Mouse (Mus musculus) kidney, embryonic 16.5 days (tissue): ENCODE data around the gene Trp53bp1. TPM values are rescaled to one million over a fixed set of nuclear protein-coding genes. Genes with fewer than 3 reads are reported as not detected.

Experiments used
- ATAC-seq: fragments of 200-750 bp; cut with Nextera tagmentation; 2 replicates; pipeline ENCODE4 v1.8.0; 2017; ENCODE audit warnings: moderate TSS enrichment; ENCODE audit not compliant: low FRiP score, low TSS enrichment
- H3K27ac ChIP-seq: fragments of 300-500 bp; sonication (generic); 2 replicates; pipeline ENCODE4 v1.5.1; 2014; ENCODE audit warnings: low read length
- H3K27me3 ChIP-seq: fragments of 300-500 bp; sonication (generic); 2 replicates; pipeline ENCODE4 v1.6.1; 2014; ENCODE audit warnings: low read length, control low read depth, mixed read lengths; ENCODE audit not compliant: insufficient read depth
- H3K36me3 ChIP-seq: fragments of 300-500 bp; sonication (generic); 2 replicates; pipeline ENCODE4 v1.6.1; 2014; ENCODE audit warnings: low read length, control low read depth, mixed read lengths; ENCODE audit not compliant: insufficient read depth
- H3K4me1 ChIP-seq: fragments of 300-500 bp; sonication (generic); 2 replicates; pipeline ENCODE4 v1.6.1; 2014; ENCODE audit warnings: low read length, control low read depth, mixed read lengths; ENCODE audit not compliant: insufficient read depth
- H3K4me2 ChIP-seq: fragments of 300-500 bp; sonication (generic); replicated peaks from 2 replicates; pipeline ENCODE4 v1.6.1; 2014; ENCODE audit warnings: low read depth, low read length
- H3K4me3 ChIP-seq: fragments of 300-500 bp; sonication (generic); 2 replicates; pipeline ENCODE4 v1.5.1; 2014; ENCODE audit warnings: mild to moderate bottlenecking, low read length
- H3K9ac ChIP-seq: fragments of 300-500 bp; sonication (generic); replicated peaks from 2 replicates; pipeline ENCODE4 v1.6.1; 2014; ENCODE audit warnings: low read length
- H3K9me3 ChIP-seq: fragments of 300-500 bp; sonication (generic); 2 replicates; pipeline ENCODE4 v1.6.1; 2016; ENCODE audit warnings: low read length, control low read depth
- WGBS: fragments of 180-500 bp; shearing (Covaris S2); extraction: QIAGEN DNeasy Blood & Tissue Kit; methylation state at CpG from one replicate; pipeline ENCODE4 v1.1.7; 2014; 5-methylcytosine and 5-hydroxymethylcytosine counted together
- polyA plus RNA-seq: library from polyadenylated mRNA; unstranded; fragments of >200 nt; fragmentation: Nextera tagmentation; extraction: Ambion mirVana; gene quantifications from 2 replicates; pipeline ENCODE4 v1.2.1, GENCODE M21; 2015

Trp53bp1 gene
- polyA plus RNA-seq, 1 experiment from 2014 or later, result 64.0 TPM

DNA sequence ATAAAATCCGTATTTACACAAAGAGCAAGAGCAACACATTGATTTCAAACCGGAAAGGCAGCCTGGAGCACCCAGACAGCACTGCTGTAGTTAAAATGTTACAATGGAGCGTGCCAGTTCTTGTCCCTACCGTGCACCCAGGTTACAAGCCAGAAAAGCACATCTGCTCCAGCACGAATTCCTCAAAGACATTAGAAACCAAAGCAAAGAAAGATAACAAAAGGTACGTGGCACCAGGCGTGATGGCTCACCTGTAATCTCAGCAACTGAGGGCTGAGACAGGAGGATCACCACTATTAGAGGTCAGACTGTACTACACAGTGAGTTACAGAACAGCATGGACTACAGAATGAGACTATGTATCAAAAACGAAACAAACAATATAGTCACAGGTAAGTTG, 2.8 kb downstream of the Trp53bp1 start:
- no peak for ATAC-seq
- Histone ChIP-seq H3K4me1 (peaks cover 26% of the 10 kb centered on the region), H3K9me3 (no peaks in the 10 kb centered on the region), H3K27me3 (no peaks in the 10 kb centered on the region), H3K27ac (no peak overlapping the region), H3K9ac (no peak overlapping the region), H3K36me3 (peaks cover 27% of the 10 kb centered on the region), H3K4me2 (no peak overlapping the region), H3K4me3 (no peak overlapping the region)
- WGBS, result 71% methylated on average over 8 of the region's 8 CpGs

DNA sequence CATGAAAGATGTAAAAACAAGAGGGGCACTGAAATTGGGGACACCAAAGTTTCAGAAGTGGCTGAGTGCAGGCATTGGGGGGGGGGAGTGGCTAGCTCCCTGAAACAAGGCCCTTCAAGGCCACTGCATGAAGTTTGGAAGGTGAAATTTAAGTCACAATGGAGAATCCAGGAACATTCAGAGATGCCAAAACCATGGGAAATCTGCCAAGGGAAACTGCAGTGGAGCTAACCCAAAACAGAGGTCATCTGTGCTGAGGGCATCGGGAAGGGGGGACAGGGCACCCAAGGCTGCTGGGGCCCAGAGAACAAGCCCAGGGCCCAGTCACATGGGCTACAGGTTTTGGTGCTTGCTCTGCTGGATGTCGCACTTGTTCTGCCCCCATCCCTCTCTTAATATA, 21.4 kb downstream of the Trp53bp1 start:
- no peaks in the 10 kb centered on the region for H3K27me3 ChIP-seq
- ATAC-seq, result no peak
- H3K4me2 ChIP-seq, result no peak overlapping the region
- no peak overlapping the region for H3K9ac ChIP-seq
- no peaks in the 10 kb centered on the region for H3K4me1 ChIP-seq
- no peaks in the 10 kb centered on the region for H3K9me3 ChIP-seq
- 95% methylated on average over 2 of the region's 2 CpGs for WGBS
- peaks cover 72% of the 10 kb centered on the region for H3K36me3 ChIP-seq
- H3K4me3 ChIP-seq, result no peak overlapping the region
- no peak overlapping the region for H3K27ac ChIP-seq

DNA sequence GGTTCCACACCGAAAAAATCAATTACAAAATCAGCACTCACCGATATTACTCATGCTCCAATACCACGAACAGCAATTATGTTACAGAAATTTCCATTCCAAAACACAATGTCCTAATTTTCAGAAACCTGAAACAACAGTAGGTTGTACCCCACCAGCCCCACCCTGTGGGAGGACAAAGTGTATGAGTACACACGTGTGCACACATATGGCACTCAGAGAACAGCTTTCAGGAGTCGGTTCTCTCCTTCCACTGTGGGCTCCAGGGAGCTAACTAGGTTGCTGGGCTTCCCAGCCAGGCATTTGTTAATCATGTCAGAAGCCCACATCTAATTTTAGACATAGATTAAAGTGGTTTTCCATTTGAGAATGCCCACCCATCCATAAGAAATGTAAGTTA, 27.1 kb downstream of the Trp53bp1 start:
- peaks cover 61% of the 10 kb centered on the region for H3K36me3 ChIP-seq
- WGBS, result 94% methylated on average over 5 of the region's 5 CpGs

DNA sequence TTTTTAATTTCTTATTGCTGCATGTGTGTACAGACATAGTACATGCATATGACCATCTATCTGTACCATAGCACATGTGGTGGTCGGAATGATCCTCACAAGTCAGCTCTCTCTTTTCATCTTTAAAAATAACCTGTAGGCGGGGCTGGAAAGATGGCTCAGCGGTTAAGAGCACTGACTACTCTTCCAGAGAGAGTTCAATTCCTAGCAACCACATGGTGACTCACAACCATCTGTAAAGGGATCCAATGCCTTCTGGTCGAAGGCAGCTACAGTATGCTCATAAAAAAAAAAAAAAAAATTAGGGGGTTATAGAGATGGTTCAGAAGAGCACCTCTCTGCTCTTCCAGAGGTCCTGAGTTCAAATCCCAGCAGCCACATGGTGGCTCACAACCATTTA, 31.8 kb downstream of the Trp53bp1 start:
- H3K36me3 ChIP-seq, result peaks cover 51% of the 10 kb centered on the region
- ATAC-seq, result no peak
- no peak overlapping the region for H3K9ac ChIP-seq
- H3K4me3 ChIP-seq, result no peak overlapping the region
- H3K27ac ChIP-seq, result no peak overlapping the region
- no peaks in the 10 kb centered on the region for H3K27me3 ChIP-seq
- WGBS, result 90% methylated on average over 4 of the region's 4 CpGs
- no peaks in the 10 kb centered on the region for H3K9me3 ChIP-seq
- H3K4me2 ChIP-seq, result no peak overlapping the region
- H3K4me1 ChIP-seq, result no peaks in the 10 kb centered on the region

More for the DNA sequence above, 27.1 kb downstream of the Trp53bp1 start:
- Histone ChIP-seq H3K9ac (no peak overlapping the region), H3K4me3 (no peak overlapping the region), H3K4me2 (no peak overlapping the region), H3K9me3 (no peaks in the 10 kb centered on the region), H3K27me3 (no peaks in the 10 kb centered on the region), H3K4me1 (no peaks in the 10 kb centered on the region), H3K27ac (no peak overlapping the region)
- no peak for ATAC-seq

DNA sequence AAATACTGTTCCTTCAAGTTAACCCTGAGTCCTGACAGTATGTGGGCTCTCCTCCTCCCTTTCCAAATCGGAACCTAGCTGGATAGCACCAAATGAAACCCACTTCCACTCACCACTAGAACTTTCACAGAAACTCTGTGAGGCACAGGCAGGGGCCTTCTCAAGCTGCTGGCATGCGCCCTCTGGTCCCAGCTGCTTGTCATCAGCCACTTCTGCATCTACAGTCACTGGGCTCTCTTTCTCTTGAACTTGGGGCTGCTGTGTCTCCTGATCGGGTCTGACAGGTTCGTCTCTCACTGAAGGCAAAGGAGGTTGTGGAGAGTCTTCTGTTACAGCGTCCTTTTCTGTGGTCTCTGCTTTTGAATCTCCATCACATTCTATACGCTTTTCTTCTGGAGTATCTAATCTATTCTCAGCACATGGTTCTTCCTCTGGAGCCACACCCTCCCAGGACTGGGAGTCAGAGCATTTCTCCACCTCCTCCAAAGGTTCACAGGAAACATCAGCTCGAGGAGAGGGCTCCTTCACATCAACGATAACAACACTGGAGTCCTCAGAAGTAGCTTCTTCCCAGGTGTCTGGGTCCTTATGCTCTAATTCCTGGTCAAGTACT, 35.6 kb downstream of the Trp53bp1 start:
- Histone ChIP-seq H3K4me1 (no peaks in the 10 kb centered on the region), H3K27me3 (no peaks in the 10 kb centered on the region), H3K36me3 (peaks cover 47% of the 10 kb centered on the region), H3K4me3 (no peak overlapping the region), H3K9me3 (no peaks in the 10 kb centered on the region), H3K27ac (no peak overlapping the region), H3K9ac (no peak overlapping the region), H3K4me2 (no peak overlapping the region)
- 91% methylated on average over 8 of the region's 8 CpGs for WGBS
- no peak for ATAC-seq

DNA sequence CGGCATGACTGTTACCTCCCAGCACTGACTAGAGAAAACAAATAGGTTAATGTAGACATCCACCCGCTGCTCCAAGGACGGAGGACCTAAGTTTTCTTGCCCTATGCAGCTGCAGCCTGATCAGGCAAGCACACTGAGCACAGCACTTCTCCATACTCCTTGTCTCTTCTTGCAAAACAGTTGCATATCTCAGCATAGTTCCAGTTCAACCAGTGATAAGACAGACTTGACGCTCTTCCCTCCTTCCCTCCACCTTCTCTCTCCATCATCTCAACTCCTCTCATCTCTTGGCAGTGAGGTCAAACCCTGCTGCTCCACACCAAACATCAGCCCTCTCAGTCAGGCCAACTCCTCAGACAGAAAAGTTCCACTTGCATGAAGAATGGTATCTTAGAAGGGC, 43.1 kb downstream of the Trp53bp1 start:
- no peaks in the 10 kb centered on the region for H3K9me3 ChIP-seq
- WGBS, result 94% methylated on average over 4 of the region's 4 CpGs
- H3K4me3 ChIP-seq, result no peak overlapping the region
- H3K27me3 ChIP-seq, result no peaks in the 10 kb centered on the region
- no peak overlapping the region for H3K9ac ChIP-seq
- H3K4me2 ChIP-seq, result no peak overlapping the region
- H3K36me3 ChIP-seq, result peaks cover 56% of the 10 kb centered on the region
- H3K4me1 ChIP-seq, result no peaks in the 10 kb centered on the region
- no peak for ATAC-seq
- no peak overlapping the region for H3K27ac ChIP-seq

DNA sequence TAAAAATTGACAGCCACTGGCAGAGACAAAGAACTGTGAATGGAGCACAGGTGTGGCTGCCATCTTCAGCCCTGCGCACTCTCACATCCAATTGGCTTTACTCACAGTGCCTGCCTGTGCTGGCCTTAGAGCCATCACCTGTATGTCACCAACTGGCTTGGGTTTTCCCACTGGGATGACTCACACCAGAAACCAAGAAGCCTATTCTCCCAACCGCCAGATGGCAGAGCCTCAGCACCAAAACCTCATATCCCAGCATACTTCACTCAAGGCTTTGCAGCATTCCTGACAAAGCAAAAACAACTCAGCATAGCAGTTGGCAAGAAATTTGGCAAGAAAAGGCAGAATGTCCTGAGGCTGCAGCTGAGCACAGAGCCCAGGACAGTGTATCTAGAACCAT, 48.2 kb downstream of the Trp53bp1 start:
- Histone ChIP-seq H3K27ac (no peak overlapping the region), H3K4me3 (no peak overlapping the region), H3K4me1 (no peaks in the 10 kb centered on the region), H3K27me3 (no peaks in the 10 kb centered on the region), H3K4me2 (no peak overlapping the region), H3K9me3 (no peaks in the 10 kb centered on the region), H3K36me3 (peaks cover 46% of the 10 kb centered on the region), H3K9ac (no peak overlapping the region)
- no peak for ATAC-seq
- WGBS, result 89% methylated on average over 2 of the region's 2 CpGs

DNA sequence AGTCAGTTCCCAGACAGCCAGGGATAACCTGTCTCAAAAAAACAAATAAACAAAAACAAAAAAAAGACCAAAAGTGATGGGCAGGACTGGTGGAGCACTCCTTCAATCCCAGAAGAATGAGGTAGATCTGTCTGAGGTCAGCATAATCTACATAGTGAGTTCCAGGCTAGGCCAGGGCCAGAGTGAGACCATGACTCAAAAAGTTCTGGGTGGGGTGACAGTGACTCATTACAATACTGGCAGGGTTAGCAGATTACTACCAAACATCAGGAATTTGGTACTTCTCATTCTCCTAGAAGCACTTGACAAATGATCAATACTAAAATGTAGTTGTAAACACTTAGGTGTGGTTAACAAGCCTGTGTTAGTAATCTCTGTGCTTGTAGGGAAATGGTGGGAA, 51.2 kb downstream of the Trp53bp1 start:
- H3K4me1 ChIP-seq, result no peaks in the 10 kb centered on the region
- no peaks in the 10 kb centered on the region for H3K27me3 ChIP-seq
- no peak overlapping the region for H3K9ac ChIP-seq
- H3K36me3 ChIP-seq, result peaks cover 49% of the 10 kb centered on the region
- no peak overlapping the region for H3K4me3 ChIP-seq
- ATAC-seq, result no peak
- no peaks in the 10 kb centered on the region for H3K9me3 ChIP-seq
- no peak overlapping the region for H3K4me2 ChIP-seq
- no peak overlapping the region for H3K27ac ChIP-seq

DNA sequence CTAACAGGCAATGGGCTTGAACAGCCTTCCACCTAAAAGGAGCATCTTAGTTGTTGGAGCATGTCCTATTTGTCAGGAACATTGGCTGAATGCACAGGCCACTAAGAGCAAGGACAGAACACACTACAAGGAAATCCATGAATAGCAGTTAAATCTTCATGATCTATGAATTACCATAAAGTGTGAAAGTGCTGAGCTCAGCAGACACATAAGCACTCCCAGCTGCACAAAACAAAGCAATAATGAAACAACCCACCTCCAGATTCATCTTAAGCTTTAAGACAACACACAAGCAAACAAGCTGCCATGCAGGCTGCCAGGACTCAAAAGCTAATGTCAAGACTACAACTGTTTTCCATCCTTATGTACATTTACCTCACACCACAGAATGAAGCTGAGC, 52.0 kb downstream of the Trp53bp1 start:
- H3K4me2 ChIP-seq, result no peak overlapping the region
- peaks cover 53% of the 10 kb centered on the region for H3K36me3 ChIP-seq
- H3K9ac ChIP-seq, result no peak overlapping the region
- no peak for ATAC-seq
- no peaks in the 10 kb centered on the region for H3K27me3 ChIP-seq
- H3K4me1 ChIP-seq, result no peaks in the 10 kb centered on the region
- H3K27ac ChIP-seq, result no peak overlapping the region
- H3K4me3 ChIP-seq, result no peak overlapping the region
- H3K9me3 ChIP-seq, result no peaks in the 10 kb centered on the region

DNA sequence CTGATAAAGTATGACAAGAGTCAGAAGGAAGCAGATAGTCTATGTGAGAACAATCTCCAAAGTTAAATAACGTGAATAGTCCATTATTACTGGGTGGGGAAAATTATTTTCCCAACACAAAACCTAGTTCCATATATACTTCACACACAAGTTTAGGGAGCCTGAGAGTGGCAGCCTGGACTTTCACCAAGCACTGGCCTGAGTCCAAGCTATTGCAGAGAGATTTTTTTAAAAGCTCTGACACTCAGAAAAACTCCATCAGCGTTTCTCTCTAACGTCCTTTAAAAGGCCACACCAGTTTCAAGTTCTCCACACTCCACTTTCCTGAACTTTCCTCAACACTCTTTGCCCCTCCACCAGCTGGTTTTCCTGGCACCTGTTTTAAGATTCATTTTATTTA, 56.7 kb downstream of the Trp53bp1 start:
- Histone ChIP-seq H3K4me3 (no peak overlapping the region), H3K36me3 (peaks cover 55% of the 10 kb centered on the region), H3K27me3 (no peaks in the 10 kb centered on the region), H3K4me2 (no peak overlapping the region), H3K9me3 (no peaks in the 10 kb centered on the region), H3K4me1 (no peaks in the 10 kb centered on the region), H3K27ac (no peak overlapping the region), H3K9ac (no peak overlapping the region)
- no peak for ATAC-seq
- WGBS, result 89% methylated on average over 3 of the region's 3 CpGs
